Mouse (Mus musculus): ENCODE measurements around the gene Ctnna2. TPM values are rescaled to one million over a fixed set of nuclear protein-coding genes. Genes with fewer than 3 reads are reported as not detected.

Gene Ctnna2
- 85.7 TPM for polyA plus RNA-seq (2015; fragmentation: Illumina TruSeq; extraction: RNeasy Lipid Tissue Mini Kit (QIAGEN cat#74804); ENCODE audit: low read depth, low replicate concordance)

GRCm38 (mm10) chr6:77979241-77979961 lies at the start of gene Ctnna2:
Gene Ctnna2, minus strand, starts transcription at chr6:77979699.

GRCm38 (mm10) chr6:77242601-77243406 lies 736.7 kb downstream of the Ctnna2 start, which contains the start of gene Lrrtm1:
Gene Lrrtm1, plus strand, starts transcription at chr6:77242689.

Data from brain, adult 10 weeks (tissue).